Mouse (Mus musculus) midbrain, embryonic 11.5 days (tissue): ENCODE measurements at regions not wholly inside any gene's neighbourhood (a gene's known extent, or its start where the extent isn't known, plus 50 kb on each side); places are given as distances from the start of the nearest gene placed in this dataset.
"Not testable (repeated sequence)": the region's sequence is repeated elsewhere in the genome, so short reads cannot be mapped to it uniquely, and the experiment has no call there.

Experiments used
- ATAC-seq: fragments of 200-750 bp; cut with Nextera tagmentation; 2 replicates; pipeline ENCODE4 v1.8.0; 2017; ENCODE audit warnings: moderate TSS enrichment, moderate library complexity; ENCODE audit not compliant: low FRiP score
- DNase-seq: peaks from one replicate; pipeline ENCODE4 v3.0.0; 2015; ENCODE audit warnings: low spot score; ENCODE audit errors: missing footprints
- H3K27ac ChIP-seq: fragments of 300-500 bp; sonication (generic); 2 replicates; pipeline ENCODE4 v1.5.1; 2014; ENCODE audit warnings: low read depth, low read length
- H3K27me3 ChIP-seq: fragments of 300-500 bp; sonication (generic); 2 replicates; pipeline ENCODE4 v1.6.1; 2014; ENCODE audit warnings: mild to moderate bottlenecking, low read length, moderate library complexity, mixed read lengths; ENCODE audit not compliant: control insufficient read depth, insufficient read depth
- H3K36me3 ChIP-seq: fragments of 300-500 bp; sonication (generic); 2 replicates; pipeline ENCODE4 v1.6.1; 2014; ENCODE audit warnings: mild to moderate bottlenecking, low read length, moderate library complexity, mixed read lengths; ENCODE audit not compliant: control insufficient read depth, insufficient read depth
- H3K4me1 ChIP-seq: fragments of 300-500 bp; sonication (generic); 2 replicates; pipeline ENCODE4 v1.6.1; 2014; ENCODE audit warnings: low read length; ENCODE audit not compliant: control insufficient read depth, insufficient read depth
- H3K4me2 ChIP-seq: fragments of 300-500 bp; sonication (generic); 2 replicates; pipeline ENCODE4 v1.6.1; 2014; ENCODE audit warnings: mild to moderate bottlenecking, moderate library complexity
- H3K4me3 ChIP-seq: fragments of 300-500 bp; sonication (generic); 2 replicates; pipeline ENCODE4 v1.5.1; 2014; ENCODE audit warnings: low read depth, low read length
- H3K9ac ChIP-seq: fragments of 300-500 bp; sonication (generic); 2 replicates; pipeline ENCODE4 v1.6.1; 2014; ENCODE audit warnings: low read length
- H3K9me3 ChIP-seq: fragments of 300-500 bp; sonication (generic); 2 replicates; pipeline ENCODE4 v1.6.1; 2016; ENCODE audit warnings: low read length; ENCODE audit not compliant: control insufficient read depth
- WGBS: fragments of 180-500 bp; shearing (Covaris S2); extraction: QIAGEN DNeasy Blood & Tissue Kit; methylation state at CpG from one replicate; pipeline ENCODE4 v1.1.7; 2014; 5-methylcytosine and 5-hydroxymethylcytosine counted together

- no peak for ATAC-seq
Measured at GRCm38 (mm10) chr1:95397188-95397587, 83.8 kb downstream of the Fam174a start.

GRCm38 (mm10) chr1:95399764-95400163, 86.3 kb downstream of the Fam174a start:
- Histone ChIP-seq H3K27me3 (no peaks in the 10 kb centered on the region), H3K27ac (no peak overlapping the region), H3K36me3 (no peaks in the 10 kb centered on the region), H3K4me3 (no peak overlapping the region), H3K9ac (no peak overlapping the region), H3K9me3 (no peaks in the 10 kb centered on the region), H3K4me1 (no peaks in the 10 kb centered on the region), H3K4me2 (no peak overlapping the region)
- ATAC-seq (no peak), DNase-seq (no peak)
- 91% methylated on average over 7 of the region's 7 CpGs for WGBS

More at GRCm38 (mm10) chr1:95397188-95397587, 83.8 kb downstream of the Fam174a start:
- no peak for DNase-seq
- no peaks in the 10 kb centered on the region for H3K36me3 ChIP-seq
- no peak overlapping the region for H3K9ac ChIP-seq
- H3K27me3 ChIP-seq, result no peaks in the 10 kb centered on the region
- no peak overlapping the region for H3K4me2 ChIP-seq
- 37% methylated on average over 4 of the region's 4 CpGs for WGBS
- no peaks in the 10 kb centered on the region for H3K4me1 ChIP-seq
- H3K9me3 ChIP-seq, result no peaks in the 10 kb centered on the region
- H3K27ac ChIP-seq, result no peak overlapping the region
- no peak overlapping the region for H3K4me3 ChIP-seq

- no peak overlapping the region for H3K9ac ChIP-seq
- H3K4me3 ChIP-seq, result no peak overlapping the region
- no peak for ATAC-seq
- no peaks in the 10 kb centered on the region for H3K9me3 ChIP-seq
- H3K36me3 ChIP-seq, result no peaks in the 10 kb centered on the region
- no peaks in the 10 kb centered on the region for H3K27me3 ChIP-seq
- no peak for DNase-seq
- no peaks in the 10 kb centered on the region for H3K4me1 ChIP-seq
- H3K27ac ChIP-seq, result no peak overlapping the region
- no peak overlapping the region for H3K4me2 ChIP-seq
- WGBS, result 84% methylated on average over 1 of the region's 1 CpGs
Measured at GRCm38 (mm10) chr1:95422253-95422652, 108.8 kb downstream of the Fam174a start.

- no peak for DNase-seq
- no peak overlapping the region for H3K27ac ChIP-seq
- H3K27me3 ChIP-seq, result no peaks in the 10 kb centered on the region
- no peak overlapping the region for H3K4me2 ChIP-seq
- ATAC-seq, result no peak
- no peak overlapping the region for H3K9ac ChIP-seq
- no peak overlapping the region for H3K4me3 ChIP-seq
- H3K36me3 ChIP-seq, result no peaks in the 10 kb centered on the region
- no peaks in the 10 kb centered on the region for H3K4me1 ChIP-seq
- no peaks in the 10 kb centered on the region for H3K9me3 ChIP-seq
Measured at GRCm38 (mm10) chr1:95425420-95425819, 112.0 kb downstream of the Fam174a start.

GRCm38 (mm10) chr1:95437155-95437554, 123.7 kb downstream of the Fam174a start:
- DNase-seq (no peak), ATAC-seq (no peak)
- H3K9ac ChIP-seq, result no peak overlapping the region
- no peak overlapping the region for H3K4me3 ChIP-seq
- no peaks in the 10 kb centered on the region for H3K9me3 ChIP-seq
- no peak overlapping the region for H3K27ac ChIP-seq
- H3K4me1 ChIP-seq, result no peaks in the 10 kb centered on the region
- no peak overlapping the region for H3K4me2 ChIP-seq
- no peaks in the 10 kb centered on the region for H3K27me3 ChIP-seq
- no peaks in the 10 kb centered on the region for H3K36me3 ChIP-seq

- no peaks in the 10 kb centered on the region for H3K9me3 ChIP-seq
- no peaks in the 10 kb centered on the region for H3K4me1 ChIP-seq
- no peak overlapping the region for H3K27ac ChIP-seq
- no peak overlapping the region for H3K4me2 ChIP-seq
- no peaks in the 10 kb centered on the region for H3K27me3 ChIP-seq
- 79% methylated on average over 3 of the region's 3 CpGs for WGBS
- ATAC-seq, result no peak
- DNase-seq, result no peak
- no peak overlapping the region for H3K9ac ChIP-seq
- H3K4me3 ChIP-seq, result no peak overlapping the region
- no peaks in the 10 kb centered on the region for H3K36me3 ChIP-seq
Measured at GRCm38 (mm10) chr1:95445541-95445940, 132.1 kb downstream of the Fam174a start.

- 85% methylated on average over 7 of the region's 7 CpGs for WGBS
- H3K9ac ChIP-seq, result no peak overlapping the region
- no peak overlapping the region for H3K4me3 ChIP-seq
- no peak overlapping the region for H3K27ac ChIP-seq
- no peaks in the 10 kb centered on the region for H3K4me1 ChIP-seq
- no peaks in the 10 kb centered on the region for H3K27me3 ChIP-seq
- H3K9me3 ChIP-seq, result no peaks in the 10 kb centered on the region
- H3K4me2 ChIP-seq, result no peak overlapping the region
- ATAC-seq (no peak), DNase-seq (no peak)
- no peaks in the 10 kb centered on the region for H3K36me3 ChIP-seq
Measured at GRCm38 (mm10) chr1:95448962-95449558, 135.6 kb downstream of the Fam174a start.

GRCm38 (mm10) chr1:95450920-95451332, 137.5 kb downstream of the Fam174a start:
- Histone ChIP-seq H3K27me3 (no peaks in the 10 kb centered on the region), H3K9ac (no peak overlapping the region), H3K9me3 (no peaks in the 10 kb centered on the region), H3K4me1 (no peaks in the 10 kb centered on the region), H3K4me2 (no peak overlapping the region), H3K4me3 (no peak overlapping the region), H3K27ac (no peak overlapping the region), H3K36me3 (no peaks in the 10 kb centered on the region)
- no peak for DNase-seq
- no peak for ATAC-seq
- 91% methylated on average over 4 of the region's 4 CpGs for WGBS

GRCm38 (mm10) chr1:95451755-95452154, 138.3 kb downstream of the Fam174a start:
- H3K27me3 ChIP-seq, H3K9me3 ChIP-seq, H3K4me1 ChIP-seq, H3K36me3 ChIP-seq, H3K4me3 ChIP-seq, H3K27ac ChIP-seq, H3K9ac ChIP-seq, H3K4me2 ChIP-seq: not testable (repeated sequence)
- 82% methylated on average over 6 of the region's 6 CpGs for WGBS
- peak; percentile 99 for DNase-seq
- peak; percentile 82 for ATAC-seq

GRCm38 (mm10) chr1:95454246-95454645, 140.8 kb downstream of the Fam174a start:
- Histone ChIP-seq H3K4me2 (no peak overlapping the region), H3K36me3 (no peaks in the 10 kb centered on the region), H3K27me3 (no peaks in the 10 kb centered on the region), H3K4me3 (no peak overlapping the region), H3K9me3 (no peaks in the 10 kb centered on the region), H3K4me1 (no peaks in the 10 kb centered on the region), H3K27ac (no peak overlapping the region), H3K9ac (no peak overlapping the region)
- DNase-seq (no peak), ATAC-seq (no peak)
- 49% methylated on average over 2 of the region's 2 CpGs for WGBS
